Mouse (Mus musculus): ENCODE results near the gene Isx.

Gene Isx

DNA sequence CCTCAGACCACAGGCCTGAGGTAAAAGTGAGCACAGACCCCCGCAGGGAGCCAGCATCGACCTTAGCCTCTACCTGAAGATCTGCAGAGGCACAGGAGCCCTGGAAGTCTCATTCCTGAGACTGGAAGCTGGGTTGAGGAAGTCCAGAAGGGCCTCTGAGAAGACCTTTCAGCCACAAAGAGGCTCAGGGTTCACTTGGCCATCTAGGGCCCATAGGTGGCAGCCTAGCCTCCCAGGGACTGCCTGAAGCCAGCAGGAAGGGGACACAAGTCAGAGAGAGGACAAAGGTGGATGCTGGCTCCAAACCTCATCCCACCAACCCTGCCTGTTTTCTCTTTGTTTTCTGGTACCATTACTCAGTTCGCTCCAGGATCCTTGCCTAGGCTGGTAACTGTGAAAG, at the start of gene Isx:
Gene Isx, plus strand, starts transcription at position 234 of the 400 bp plus-strand sequence.
- DNase-seq (ENCODE audit: low read depth, low spot score) = no peak

DNA sequence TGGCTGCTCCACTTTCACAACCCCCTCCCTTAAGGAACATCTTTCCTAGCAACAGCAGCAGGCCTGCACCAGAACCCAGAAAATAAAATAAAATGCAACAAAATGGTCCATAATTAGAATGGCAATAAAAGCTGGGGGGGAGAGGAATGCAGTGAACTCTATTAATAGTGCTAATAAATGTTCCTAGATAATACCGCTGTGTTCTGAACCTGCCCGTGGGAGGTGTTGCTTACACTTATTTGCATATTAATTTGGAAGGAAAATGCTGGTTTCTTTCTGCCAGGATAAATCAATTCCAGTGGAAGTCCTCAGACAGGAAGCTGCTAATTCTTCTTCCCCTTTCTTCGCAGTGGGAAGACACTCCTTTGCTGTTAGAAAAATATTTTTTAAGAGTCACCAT, 45.3 kb upstream of the Isx start:
- peak; percentile 16 for DNase-seq (ENCODE audit: low read depth, low spot score)

DNA sequence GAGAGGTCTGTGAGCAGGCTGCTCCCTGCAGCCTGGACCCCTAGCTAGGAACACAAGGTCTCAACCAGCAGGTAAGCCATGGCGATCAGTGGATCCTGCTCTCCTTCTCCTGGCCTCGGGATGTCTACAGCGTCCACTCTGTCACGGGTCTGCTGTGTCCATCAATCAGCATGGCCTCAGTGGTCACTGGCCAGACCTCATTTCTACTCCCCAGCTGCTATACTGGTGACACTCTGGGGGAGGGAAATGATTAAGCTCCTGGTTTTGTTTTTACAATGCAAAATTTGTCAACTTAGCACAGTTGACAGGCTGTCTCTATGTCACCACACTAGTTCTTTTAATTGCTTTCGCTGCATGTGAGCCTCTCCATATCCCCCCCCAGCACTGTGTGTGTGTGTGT, 41.7 kb upstream of the Isx start:
- DNase-seq (ENCODE audit: low read depth, low spot score) = no peak

DNA sequence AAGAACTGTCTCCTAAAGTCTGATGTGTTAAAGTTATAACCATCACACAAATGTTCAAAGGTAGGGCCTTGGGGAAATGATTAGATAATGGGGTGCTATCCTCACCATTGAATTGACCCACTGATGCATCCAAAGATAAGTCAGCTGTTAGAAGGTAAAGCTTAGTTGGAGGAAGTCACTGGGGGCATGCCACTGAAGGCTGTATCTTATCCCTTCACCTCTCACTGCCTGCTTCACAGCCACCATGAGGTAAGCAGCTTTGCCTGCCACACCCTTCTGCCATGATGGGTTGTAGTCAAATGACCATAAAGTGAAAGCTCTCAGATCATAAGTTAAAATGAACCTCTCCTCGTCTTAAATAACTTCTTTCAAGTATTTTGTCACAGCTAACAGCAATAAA, 38.7 kb upstream of the Isx start:
- DNase-seq (ENCODE audit: low read depth, low spot score) = no peak

DNA sequence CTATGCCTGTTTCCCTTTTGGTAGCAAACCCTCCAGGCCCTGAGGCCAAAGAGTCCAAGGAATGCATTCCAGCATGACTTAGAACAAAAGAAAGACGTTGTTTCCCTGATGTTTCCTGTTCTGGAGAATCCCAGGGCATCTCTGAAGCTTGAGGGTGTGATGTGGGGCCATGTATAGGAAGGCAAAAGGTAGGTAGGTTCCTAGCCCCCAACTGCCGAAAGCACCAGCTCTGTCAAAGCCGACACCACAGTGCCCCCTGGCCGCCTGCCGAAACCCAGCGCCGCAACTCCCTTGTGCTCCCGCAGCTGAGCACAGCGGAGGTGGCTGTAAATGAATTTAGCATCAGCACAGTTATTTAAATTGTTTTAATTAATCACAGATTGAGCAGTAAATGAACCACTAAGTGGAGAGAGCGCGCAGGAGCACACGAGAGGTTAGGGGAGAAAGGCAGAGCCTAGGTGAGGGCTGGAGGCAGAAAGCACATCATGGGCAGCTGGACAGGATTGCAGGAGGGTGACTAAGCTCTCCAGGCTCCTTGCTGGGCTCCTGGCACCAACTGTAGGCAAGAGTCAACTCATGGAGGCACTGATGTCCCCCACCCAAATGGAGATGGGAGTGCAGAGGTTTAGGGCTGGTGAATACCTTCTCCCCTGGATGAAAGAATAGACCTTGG, 25.5 kb upstream of the Isx start:
- no peak for DNase-seq (ENCODE audit: low read depth, low spot score)

DNA sequence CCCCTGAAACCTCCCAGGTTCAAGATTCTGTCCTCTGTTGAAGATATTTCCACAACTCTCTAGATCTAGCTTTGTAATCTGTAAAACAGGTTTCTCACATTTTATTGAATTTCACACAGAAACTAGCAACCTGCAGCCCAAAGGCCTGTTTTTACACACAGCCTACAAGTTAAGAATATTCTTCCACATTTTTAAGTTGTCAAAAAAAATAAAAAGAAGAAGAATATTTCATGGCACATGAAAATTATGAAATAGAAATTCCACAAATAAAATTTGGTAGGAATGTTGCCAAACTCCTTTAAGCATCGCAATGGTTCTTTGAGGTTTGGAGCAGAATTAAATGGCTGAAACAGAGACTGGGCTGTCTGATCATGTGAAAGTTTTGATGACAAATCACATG, 24.3 kb upstream of the Isx start:
- DNase-seq (ENCODE audit: low read depth, low spot score) = peak; percentile 62

DNA sequence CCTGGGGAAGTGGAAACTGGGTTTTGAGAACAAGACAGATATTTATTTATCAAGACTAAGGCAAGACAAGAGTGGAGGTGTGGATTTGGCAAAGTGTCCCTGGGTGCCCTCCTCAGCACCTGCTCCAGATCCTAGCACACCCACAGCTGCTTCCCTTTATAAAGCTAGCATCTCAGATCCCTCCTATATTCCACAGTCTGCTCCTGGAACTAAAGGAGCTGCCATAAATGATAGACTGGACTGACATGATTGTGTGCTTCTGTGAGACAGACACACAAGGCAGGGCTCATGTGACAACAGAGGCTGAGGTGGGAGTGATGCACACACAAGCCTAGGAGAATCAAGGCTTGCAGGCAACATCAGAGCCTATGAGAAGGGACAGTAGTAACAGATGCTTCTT, 22.0 kb upstream of the Isx start:
- DNase-seq (ENCODE audit: low read depth, low spot score) = peak; percentile 48

DNA sequence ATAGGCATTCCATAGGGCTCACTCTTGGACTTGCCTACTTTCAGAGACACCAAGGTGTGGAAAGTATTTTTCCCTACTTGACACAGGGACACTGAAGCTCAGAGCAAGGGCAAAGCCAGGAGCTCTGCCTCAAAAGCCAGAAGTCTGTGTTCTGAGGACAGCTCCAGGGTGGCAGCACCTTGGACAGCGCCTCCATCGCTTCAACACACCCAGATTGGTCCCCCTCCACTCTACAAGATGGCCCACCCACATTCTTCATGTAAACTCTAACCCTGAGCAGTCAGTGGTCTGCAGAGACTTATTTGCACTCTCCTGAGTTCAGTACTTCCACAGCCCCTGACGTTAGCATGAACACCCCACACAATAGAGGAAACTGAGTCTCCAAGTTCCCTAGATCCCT, 21.1 kb upstream of the Isx start:
- DNase-seq (ENCODE audit: low read depth, low spot score) = no peak

DNA sequence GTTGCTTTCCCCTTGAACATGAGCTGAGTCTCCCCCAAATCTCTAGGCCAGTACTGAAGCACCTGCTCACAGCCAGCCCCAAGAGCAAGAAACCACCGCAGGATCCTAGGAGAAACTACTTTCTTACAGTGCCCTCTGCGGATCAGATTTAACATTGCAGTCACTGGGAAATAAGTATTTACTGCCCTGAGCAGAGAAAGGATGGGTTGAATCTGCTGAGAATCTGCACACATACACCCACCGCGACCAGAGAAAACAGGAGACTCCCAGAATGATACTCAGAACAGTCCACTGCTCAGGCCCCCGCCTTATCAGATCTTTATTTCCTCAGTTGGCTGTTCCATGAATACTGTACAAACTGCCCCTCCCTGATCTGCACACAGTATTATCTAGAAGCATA, 19.5 kb upstream of the Isx start:
- peak; percentile 58 for DNase-seq (ENCODE audit: low read depth, low spot score)

DNA sequence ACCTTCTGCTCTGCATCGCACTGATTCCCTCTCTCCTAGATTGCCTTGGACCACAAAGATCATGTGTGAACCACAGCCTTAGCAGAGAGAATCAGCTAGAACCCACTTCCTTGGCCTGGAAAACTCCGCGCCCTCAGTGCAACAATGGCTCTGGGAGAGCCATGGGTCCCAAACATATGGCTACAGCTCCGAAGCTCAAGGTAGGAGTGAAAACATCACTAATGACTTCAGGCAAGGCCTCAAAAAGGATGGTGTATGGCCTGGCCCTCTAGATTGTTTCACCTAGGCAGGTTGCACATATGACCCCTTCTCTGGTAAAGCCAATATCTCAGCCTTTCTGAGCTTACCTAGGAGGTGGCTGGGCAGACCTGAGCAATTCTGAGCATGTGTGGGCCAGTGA, 18.2 kb upstream of the Isx start:
- no peak for DNase-seq (ENCODE audit: low read depth, low spot score)

DNA sequence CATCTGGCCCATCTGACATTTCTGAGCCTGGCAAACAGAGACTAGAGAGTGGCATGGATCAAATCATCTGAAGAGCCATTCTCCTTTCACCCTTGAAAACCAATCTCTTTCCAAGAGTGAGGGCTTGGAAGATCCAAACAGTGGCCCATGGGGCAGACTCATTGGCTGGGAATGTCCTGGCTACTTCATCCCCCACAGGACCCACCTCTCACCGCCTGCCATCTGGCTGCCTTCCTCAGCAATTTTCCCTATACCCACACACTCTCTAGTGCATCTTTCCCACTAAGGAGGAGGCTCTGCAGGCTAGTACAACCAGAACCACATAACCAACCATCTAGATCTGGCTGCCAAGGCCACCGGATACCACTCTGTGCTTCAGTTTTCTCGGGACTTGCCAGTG, 17.6 kb upstream of the Isx start:
- no peak for DNase-seq (ENCODE audit: low read depth, low spot score)

DNA sequence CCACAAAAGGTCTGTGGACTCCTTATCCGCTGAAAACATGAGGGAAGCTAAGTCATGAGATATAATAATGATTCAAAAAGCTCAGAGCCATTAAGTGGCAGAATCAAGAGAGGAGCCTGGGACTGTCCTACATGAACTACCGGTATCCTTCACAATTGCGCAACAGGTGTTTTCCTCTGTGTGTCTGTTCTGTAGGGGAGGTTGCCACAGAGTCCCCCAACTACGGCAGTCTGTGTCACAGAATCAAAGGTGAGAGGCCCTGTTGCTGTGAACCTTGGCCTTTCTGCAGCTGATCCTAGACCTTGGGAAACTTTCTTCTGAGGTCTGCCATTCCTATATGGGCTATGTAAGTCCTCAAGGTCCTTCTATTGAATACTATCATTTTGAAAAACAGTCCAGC, 13.7 kb upstream of the Isx start:
- no peak for DNase-seq (ENCODE audit: low read depth, low spot score)

DNA sequence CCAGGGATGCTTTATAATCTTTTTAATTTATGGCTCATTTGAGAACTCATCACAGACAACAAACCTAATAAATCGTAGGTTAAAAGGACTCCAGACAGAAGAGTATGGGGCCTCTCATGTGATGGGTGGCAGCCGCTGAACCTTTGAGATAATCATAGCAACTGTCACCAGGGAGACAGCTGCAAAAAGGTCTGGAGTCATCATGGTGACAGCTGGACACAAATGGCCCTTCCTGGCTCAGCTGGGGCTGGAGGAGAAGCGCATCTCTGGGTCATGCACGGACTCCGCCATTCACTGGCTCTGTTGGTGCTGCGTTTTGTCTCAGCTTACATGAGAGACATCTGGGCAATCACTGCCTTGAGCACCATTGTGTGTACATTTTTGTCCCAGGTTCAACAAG, 12.5 kb upstream of the Isx start:
- no peak for DNase-seq (ENCODE audit: low read depth, low spot score)

DNA sequence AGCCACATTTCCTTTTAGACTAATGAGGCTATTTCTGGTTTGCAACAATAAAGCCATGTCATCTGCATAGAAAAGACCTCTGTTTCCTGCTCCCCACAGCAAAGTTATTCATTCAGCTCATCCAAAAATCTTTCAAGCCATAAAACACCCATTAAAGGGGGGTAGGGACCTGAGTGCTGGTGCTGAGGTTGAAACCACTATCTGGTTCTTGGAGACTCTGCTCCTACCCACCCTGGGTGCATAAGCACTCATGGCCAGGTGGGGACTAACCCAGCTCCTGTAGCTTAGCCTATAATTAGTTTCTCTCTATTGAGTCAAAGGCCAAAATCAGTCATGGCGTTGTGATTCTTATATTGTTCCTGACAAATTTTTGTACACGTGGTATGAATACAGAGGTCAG, 10.4 kb upstream of the Isx start:
- no peak for DNase-seq (ENCODE audit: low read depth, low spot score)

DNA sequence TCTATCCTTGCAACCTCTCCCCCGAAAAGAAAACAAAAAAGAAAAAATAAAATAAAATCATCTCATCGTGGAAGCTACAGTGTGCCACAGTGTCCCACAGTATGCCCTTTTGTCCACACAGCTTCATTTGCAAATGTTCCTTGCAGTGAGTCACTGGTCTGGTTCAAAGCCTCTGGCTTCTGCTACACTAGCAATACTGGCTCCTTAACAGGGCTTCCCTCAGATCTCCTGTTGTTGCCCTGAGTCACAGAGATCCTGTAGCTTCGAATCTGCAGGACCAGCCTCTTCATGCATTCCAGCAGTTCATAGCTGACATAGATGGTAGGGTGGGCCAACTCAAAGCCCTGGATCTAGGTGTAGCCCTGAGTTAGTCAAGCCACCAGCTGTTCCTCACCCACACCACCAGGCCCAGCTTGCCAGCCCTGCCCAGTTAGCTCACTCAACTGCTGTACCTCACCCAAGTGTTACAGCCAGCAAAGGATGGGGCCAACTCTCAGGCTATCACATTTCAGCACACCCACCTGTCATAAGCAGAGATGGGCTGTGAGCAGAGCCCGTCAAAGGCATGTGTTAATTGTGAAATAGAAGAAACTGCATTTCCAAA, 2.5 kb upstream of the Isx start:
- DNase-seq (ENCODE audit: low read depth, low spot score) = no peak

DNA sequence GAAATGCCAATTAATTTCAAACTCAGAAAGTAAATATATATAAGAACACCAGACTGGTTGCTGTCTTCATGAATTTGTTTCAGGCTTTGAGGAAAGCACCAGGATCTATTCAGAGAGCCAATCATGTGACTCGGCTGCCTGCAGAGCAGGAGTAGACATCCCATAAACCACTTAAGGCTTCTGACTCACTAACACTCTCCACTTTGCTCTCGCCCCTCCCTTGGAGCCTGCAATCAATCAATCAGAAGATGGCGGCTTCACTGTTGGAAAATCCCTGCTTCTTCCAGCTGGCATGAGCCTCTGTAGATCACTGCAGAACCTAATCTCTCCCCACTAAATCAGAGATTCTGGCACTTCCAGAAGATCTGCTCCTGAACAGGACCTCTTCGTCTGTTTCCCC, 1.3 kb upstream of the Isx start:
- DNase-seq (ENCODE audit: low read depth, low spot score) = no peak

DNA sequence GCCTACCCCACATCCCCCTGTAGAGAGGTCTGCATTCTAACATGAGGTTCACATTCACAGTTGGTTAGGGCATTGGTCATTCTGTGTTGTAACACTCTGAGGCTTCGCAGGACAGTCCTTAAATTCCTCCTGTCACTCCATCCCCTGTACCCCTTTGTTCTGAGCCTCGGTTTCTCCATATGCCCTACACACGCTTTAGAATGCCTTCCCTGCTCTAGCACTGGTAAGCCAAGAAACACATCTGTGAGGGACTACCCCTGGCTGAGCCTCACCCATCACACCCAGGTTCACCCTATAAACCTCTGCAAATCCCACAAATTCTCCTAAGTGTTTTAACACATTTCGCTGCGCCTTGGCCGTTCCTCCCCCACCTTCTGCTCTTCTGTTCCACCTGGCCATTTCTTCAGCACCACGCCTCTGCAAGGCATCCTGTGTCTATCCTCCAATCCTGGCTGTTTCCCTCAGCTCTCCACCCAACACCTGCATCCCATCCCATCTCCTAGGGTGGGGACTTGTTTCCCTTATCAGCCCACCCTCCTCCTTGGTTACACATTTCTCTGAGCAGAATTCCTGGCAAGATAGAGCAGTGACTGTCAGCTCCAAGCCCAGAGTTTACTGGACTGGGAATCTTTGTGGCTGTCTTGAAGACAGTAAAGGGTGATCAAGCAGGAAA, 686 bp upstream of the Isx start:
- no peak for DNase-seq (ENCODE audit: low read depth, low spot score)

DNA sequence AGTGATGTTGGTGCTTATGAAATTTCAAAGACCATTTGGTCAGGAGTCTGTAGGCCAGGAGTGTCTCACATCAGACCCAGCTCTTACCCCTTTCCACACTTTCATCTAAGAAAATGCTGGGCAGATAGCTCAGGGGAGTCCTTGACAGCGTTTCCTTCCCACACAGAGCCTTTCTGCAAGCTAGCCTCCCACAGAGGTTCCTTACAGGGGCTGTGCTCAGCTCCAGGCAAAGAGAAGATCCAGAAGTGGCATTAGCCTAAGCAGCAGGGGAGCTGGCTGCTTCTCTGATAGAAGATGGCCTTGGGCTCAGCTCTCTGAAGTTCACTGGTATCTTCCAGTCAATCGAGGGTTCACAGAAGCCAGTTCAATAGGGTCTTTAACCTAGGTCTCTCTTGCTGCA, 1.6 kb downstream of the Isx start:
- DNase-seq (ENCODE audit: low read depth, low spot score) = no peak

DNA sequence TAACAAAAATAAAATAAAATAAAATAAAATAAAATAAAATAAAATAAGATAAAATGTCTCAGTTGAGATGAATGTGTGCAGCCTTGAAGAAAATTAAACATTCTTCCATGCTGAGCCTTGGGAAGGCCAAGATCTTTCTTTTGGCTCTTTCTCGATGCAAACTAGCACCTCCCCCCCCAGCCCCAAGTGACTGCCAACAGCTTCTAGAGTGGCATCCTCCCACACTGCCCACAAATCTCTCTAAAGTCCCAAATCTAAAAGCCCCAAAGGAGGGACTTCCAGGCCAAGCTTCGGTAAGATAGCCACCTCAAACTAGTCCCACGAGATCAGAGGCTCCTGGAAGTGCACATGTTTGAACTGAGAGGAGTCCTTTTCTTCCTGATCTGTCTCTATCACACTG, 5.7 kb downstream of the Isx start:
- no peak for DNase-seq (ENCODE audit: low read depth, low spot score)

DNA sequence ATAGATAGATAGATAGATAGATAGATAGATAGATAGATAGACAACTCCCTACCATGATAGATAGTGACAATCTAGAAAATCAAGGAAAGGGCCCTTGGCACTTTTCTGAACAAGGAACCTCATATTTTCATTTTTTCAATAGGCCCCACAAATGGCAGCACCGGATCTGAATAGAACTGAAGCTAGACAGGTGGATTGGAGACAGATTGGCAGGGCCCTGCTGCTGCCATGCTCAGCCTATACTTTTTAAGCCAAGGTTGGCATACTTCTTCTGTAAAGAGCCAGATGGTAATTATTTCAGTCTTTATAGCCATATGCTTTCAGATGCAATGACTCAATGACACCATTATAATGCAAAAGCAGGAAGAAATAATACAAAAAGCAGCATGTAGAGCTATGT, 15.8 kb downstream of the Isx start:
- peak; percentile 71 for DNase-seq (ENCODE audit: low read depth, low spot score)

DNA sequence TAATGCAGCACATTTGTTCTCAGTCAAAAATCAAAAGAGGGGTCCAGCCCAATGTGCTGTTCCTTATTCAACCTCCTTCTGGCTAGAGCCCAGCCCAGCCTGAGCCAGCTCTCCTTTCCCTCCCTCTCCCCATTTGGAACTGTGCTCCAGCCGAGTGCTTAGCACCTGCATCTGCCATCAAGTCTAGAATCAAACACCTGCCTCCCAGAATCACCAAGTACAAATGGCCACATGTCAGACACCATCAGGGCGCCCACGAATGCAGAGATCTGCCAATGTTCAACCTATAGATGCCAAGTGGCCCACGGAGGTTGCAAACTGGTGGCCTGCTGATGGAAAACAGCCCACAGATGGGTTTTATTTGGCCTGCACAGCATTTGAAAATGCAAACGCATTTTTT, 18.1 kb downstream of the Isx start:
- peak; percentile 42 for DNase-seq (ENCODE audit: low read depth, low spot score)

DNA sequence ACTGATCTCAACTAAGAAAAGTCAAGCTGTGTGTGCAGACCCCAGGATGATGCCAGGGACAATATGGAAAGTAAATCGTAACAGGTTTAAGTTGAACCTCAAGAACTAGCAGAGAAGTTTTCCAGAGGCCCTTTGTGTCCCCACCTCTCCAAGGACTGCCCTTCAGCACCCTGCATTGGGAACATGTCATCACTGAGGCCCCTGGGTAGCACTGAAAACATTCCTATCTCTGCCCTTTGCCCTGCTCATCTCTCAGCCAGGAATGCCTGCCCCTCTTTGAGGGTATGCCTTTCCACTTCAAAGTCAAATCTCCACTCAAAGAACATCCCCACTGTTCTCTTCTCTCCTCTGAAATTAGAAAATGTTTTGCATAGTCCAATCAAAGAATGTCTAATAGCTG, 23.3 kb downstream of the Isx start:
- DNase-seq (ENCODE audit: low read depth, low spot score) = no peak

DNA sequence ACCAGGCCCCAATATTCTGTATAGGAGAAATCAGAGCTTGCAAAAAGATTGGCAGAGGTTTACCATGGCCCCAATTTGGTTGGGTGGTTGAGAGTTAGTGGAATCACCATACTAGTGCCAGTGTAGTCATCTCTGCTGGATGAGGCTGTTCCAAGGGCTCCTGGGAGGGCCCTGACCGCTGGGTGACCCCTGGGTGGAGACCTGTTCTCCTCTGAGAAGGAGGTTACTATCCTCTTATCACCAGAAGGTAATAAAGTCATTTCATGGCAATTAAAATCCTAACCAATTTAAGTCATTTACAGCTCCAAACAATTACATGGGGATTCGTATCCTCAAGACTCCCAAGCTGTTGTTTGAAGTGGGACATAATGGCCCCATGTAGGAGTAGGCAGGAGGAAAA, 24.3 kb downstream of the Isx start:
- no peak for DNase-seq (ENCODE audit: low read depth, low spot score)

Measured in telencephalon, adult 2 months (tissue).